Mouse (Mus musculus): Measurements from ENCODE around the gene Eif5.

DNA sequence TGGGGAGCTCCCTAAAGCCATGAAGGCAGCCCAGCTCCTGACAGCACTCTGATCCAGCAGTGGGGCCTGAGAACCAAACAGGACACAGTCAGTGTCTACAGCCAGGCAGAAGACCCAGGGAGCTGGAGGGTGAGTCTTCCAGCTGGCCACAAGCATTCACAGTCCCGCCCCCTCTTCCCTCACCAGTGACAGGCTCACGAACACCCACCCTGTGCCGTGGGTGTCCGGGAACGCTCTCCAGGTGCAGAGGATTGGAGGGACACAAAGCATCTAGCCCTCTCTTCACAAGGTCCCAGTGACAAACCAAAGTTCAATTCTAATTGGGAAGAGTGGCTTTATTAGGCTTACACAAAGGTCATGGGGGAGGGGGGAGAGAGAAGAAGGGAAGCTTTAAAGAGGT, 18.0 kb upstream of the Eif5 start:
- TF ChIP-seq POLR2A (IDR thresholded peaks at IDR 0.05; ENCODE audit: control insufficient read depth, low read depth, low read length): no peak
- no peak for TF ChIP-seq CTCF (IDR thresholded peaks at IDR 0.05; ENCODE audit: control insufficient read depth, insufficient read depth, insufficient replicate concordance, low read depth, low read length)

Data from testis, adult 2 months (tissue).